Mouse (Mus musculus) neutrophil, adult 59 days (primary cell): Measurements from ENCODE around the gene Nanos2. TPM values are rescaled to one million over a fixed set of nuclear protein-coding genes. Genes with fewer than 3 reads are reported as not detected.

Experiments
- total RNA-seq, 2 experiments: library from RNA; stranded (reverse); gene quantifications; 1 replicate in 1 of 2; 2 replicates in 1 of 2; pipeline ENCODE4 v1.2.4; 2023

The Nanos2 gene
- not detected for total RNA-seq

GRCm38 (mm10) chr7:18987100-18987499 is at the start of gene Nanos2:
Nanos2 (plus strand) TSS chr7:18987400.

GRCm38 (mm10) chr7:18990601-18991295 is 3.5 kb downstream of the Nanos2 start, which contains the start of gene Mypop:
Mypop (plus strand) TSS chr7:18991245.

GRCm38 (mm10) chr7:19003902-19004630 is 16.9 kb downstream of the Nanos2 start, which contains the start of gene Irf2bp1:
Irf2bp1 (plus strand) TSS chr7:19004044.

DNA sequence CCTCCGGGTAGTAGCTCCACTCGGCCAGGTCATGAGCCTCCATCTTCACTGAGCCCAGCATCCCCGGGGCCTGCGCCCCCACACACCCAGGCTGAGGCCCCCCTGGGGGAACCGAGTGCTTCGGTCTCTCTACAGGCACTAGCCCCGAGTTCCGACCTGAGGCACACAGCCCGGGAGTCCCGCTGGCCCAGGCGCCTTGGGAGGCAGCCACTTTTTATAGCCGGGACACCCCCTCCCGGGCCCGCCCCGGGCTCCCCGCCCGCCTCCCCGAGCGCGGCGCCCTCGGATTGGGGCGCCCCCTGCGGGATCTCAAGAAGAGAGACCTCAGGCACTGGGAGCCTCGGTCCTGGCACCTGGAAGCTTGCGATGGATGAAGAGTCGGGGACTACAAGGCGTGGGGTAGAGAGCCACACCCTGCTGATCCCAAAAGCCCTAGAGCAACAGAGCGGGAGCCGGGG is 36.2 kb downstream of the Nanos2 start, which contains the start of gene Foxa3:
Gene Foxa3 (minus strand): TSS at position 182 of the 458 bp plus-strand sequence.

GRCm38 (mm10) chr7:19024096-19024506 is 36.9 kb downstream of the Nanos2 start, which contains the start of gene Sympk:
Sympk (plus strand) TSS chr7:19024377.

Other genes with a start within 250 kb of the Nanos2 start
- gene Psg19, start 188.9 kb upstream of the Nanos2 start, total RNA-seq: not detected
- not detected for gene Psg17, start 165.8 kb upstream of the Nanos2 start, total RNA-seq
- not detected for gene Mill2, start 147.4 kb upstream of the Nanos2 start, total RNA-seq
- 1,000 to 10,000 TPM; 1,995 to 2,284 TPM for gene Pglyrp1, start 116.1 kb upstream of the Nanos2 start, total RNA-seq
- 10 to 100 TPM; 11.5 to 13.9 TPM for gene Ccdc61, start 77.0 kb upstream of the Nanos2 start, total RNA-seq
- under 1 TPM in 1 of 2 experiments, not detected in 1; 0.04 TPM for gene Nova2, start 61.5 kb upstream of the Nanos2 start, total RNA-seq
- gene Mypop, start 3.8 kb downstream of the Nanos2 start, total RNA-seq: under 1 TPM in 1 of 2 experiments, not detected in 1; 0.33 TPM
- gene Irf2bp1, start 16.6 kb downstream of the Nanos2 start, total RNA-seq: 10 to 100 TPM; 15.0 to 15.1 TPM
- gene Foxa3, start 36.1 kb downstream of the Nanos2 start, total RNA-seq: not detected
- gene Sympk, start 37.0 kb downstream of the Nanos2 start, total RNA-seq: 10 to 100 TPM; 53.1 to 63.9 TPM
- gene Rsph6a, start 67.3 kb downstream of the Nanos2 start, total RNA-seq: not detected
- 10 to 100 TPM; 15.0 to 21.7 TPM for gene Dmwd, start 88.8 kb downstream of the Nanos2 start, total RNA-seq
- gene Dmpk, start 96.4 kb downstream of the Nanos2 start, total RNA-seq: 10 to 100 TPM in 1 of 2 experiments, 1 to 10 TPM in 1; 9.9 to 10.7 TPM
- under 1 TPM; 0.11 to 0.33 TPM for gene Six5, start 107.2 kb downstream of the Nanos2 start, total RNA-seq
- not detected for gene Gm4969, start 131.0 kb downstream of the Nanos2 start, total RNA-seq
- 10 to 100 TPM; 14.9 to 15.0 TPM for gene Fbxo46, start 132.5 kb downstream of the Nanos2 start, total RNA-seq
- 10 to 100 TPM; 10.0 to 10.4 TPM for gene Qpctl, start 161.9 kb downstream of the Nanos2 start, total RNA-seq
- gene Snrpd2, start 162.3 kb downstream of the Nanos2 start, total RNA-seq: 10 to 100 TPM; 39.5 to 43.0 TPM
- not detected for gene Gipr, start 178.7 kb downstream of the Nanos2 start, total RNA-seq
- gene Eml2, start 189.0 kb downstream of the Nanos2 start, total RNA-seq: 10 to 100 TPM; 60.2 to 79.8 TPM
- gene Gpr4, start 225.1 kb downstream of the Nanos2 start, total RNA-seq: under 1 TPM in 1 of 2 experiments, not detected in 1; 0.13 TPM
- 10 to 100 TPM; 22.3 to 24.6 TPM for gene Opa3, start 240.9 kb downstream of the Nanos2 start, total RNA-seq